Mouse (Mus musculus): ENCODE results near the gene Slc35a3. TPM values are rescaled to one million over a fixed set of nuclear protein-coding genes. Genes with fewer than 3 reads are reported as not detected.

Slc35a3 gene
- polyA plus RNA-seq, 1 experiment from 2014 or later = 11.1 TPM

- no peaks in the 10 kb centered on the region for H3K9me3 ChIP-seq (replicated peaks)
- no peak overlapping the region for H3K27ac ChIP-seq
- no peak overlapping the region for H3K4me3 ChIP-seq
- no peak for DNase-seq (ENCODE audit: low spot score)
- no peaks in the 10 kb centered on the region for H3K4me1 ChIP-seq
- H3K36me3 ChIP-seq = peaks cover 63% of the 10 kb centered on the region
- H3K27me3 ChIP-seq (ENCODE audit: low read depth, poor library complexity, severe bottlenecking) = no peaks in the 10 kb centered on the region
- WGBS = 97% methylated on average over 7 of the region's 7 CpGs
Measured at GRCm38 (mm10) chr3:116620636-116621370, 91.8 kb downstream of the Slc35a3 start.

Other genes starting within 250 kb of the Slc35a3 start
- gene Rtca, start 204.6 kb downstream of the Slc35a3 start, polyA plus RNA-seq (2016; fragmentation: Nextera tagmentation; extraction: Ambion mirVana) = 111 and 121 TPM in 2 replicates
- 11.2 and 12.4 TPM in 2 replicates for gene Dbt, start 199.8 kb downstream of the Slc35a3 start, polyA plus RNA-seq (2016; fragmentation: Nextera tagmentation; extraction: Ambion mirVana)
- gene Lrrc39, start 149.9 kb downstream of the Slc35a3 start, polyA plus RNA-seq (2016; fragmentation: Nextera tagmentation; extraction: Ambion mirVana) = 0.48 and 0.61 TPM in 2 replicates
- 35.8 and 41.9 TPM in 2 replicates for gene Sass6, start 117.8 kb downstream of the Slc35a3 start, polyA plus RNA-seq (2016; fragmentation: Nextera tagmentation; extraction: Ambion mirVana)
- gene Trmt13, start 98.2 kb downstream of the Slc35a3 start, polyA plus RNA-seq (2016; fragmentation: Nextera tagmentation; extraction: Ambion mirVana) = 23.1 and 30.0 TPM in 2 replicates
- gene Mfsd14a, start 50.2 kb downstream of the Slc35a3 start, polyA plus RNA-seq (2016; fragmentation: Nextera tagmentation; extraction: Ambion mirVana) = 86.1 and 87.0 TPM in 2 replicates
- not detected in 2 replicates for gene Gm43191, start 31.6 kb downstream of the Slc35a3 start, polyA plus RNA-seq (2016; fragmentation: Nextera tagmentation; extraction: Ambion mirVana)
- 6.4 and 7.3 TPM in 2 replicates for gene Agl, start 95.3 kb upstream of the Slc35a3 start, polyA plus RNA-seq (2016; fragmentation: Nextera tagmentation; extraction: Ambion mirVana)
- 12.7 and 14.3 TPM in 2 replicates for gene Frrs1, start 146.6 kb upstream of the Slc35a3 start, polyA plus RNA-seq (2016; fragmentation: Nextera tagmentation; extraction: Ambion mirVana)

Data from limb, embryonic 10.5 days (tissue).